Mouse (Mus musculus) ES-Bruce4 (cell line): ENCODE data around the gene Ift57. TPM values are rescaled to one million over a fixed set of nuclear protein-coding genes. Genes with fewer than 3 reads are reported as not detected.

Source experiments
- H3K27ac ChIP-seq: 2 replicates; pipeline ENCODE4 v1.5.1; 2012; ENCODE audit warnings: low read length, inconsistent platforms; ENCODE audit not compliant: insufficient read depth
- H3K27me3 ChIP-seq: 2 replicates; pipeline ENCODE4 v1.6.1; 2012; ENCODE audit warnings: mild to moderate bottlenecking, low read length, inconsistent platforms; ENCODE audit not compliant: control insufficient read depth, poor library complexity, insufficient read depth, severe bottlenecking
- H3K36me3 ChIP-seq: 2 replicates; pipeline ENCODE4 v1.6.1; 2012; ENCODE audit warnings: inconsistent platforms, mild to moderate bottlenecking, low read length, moderate library complexity; ENCODE audit not compliant: control insufficient read depth, poor library complexity, insufficient read depth, severe bottlenecking
- H3K4me1 ChIP-seq: one replicate; pipeline ENCODE4 v1.8.1; 2011; ENCODE audit warnings: low read length; ENCODE audit not compliant: control insufficient read depth, insufficient read depth
- H3K4me3 ChIP-seq: 2 replicates; pipeline ENCODE4 v1.5.1; 2011; ENCODE audit warnings: low read depth, mild to moderate bottlenecking, low read length
- H3K9ac ChIP-seq: 2 replicates; pipeline ENCODE4 v1.6.1; 2012; ENCODE audit warnings: low read depth, mild to moderate bottlenecking, inconsistent platforms; ENCODE audit not compliant: poor library complexity, severe bottlenecking
- H3K9me3 ChIP-seq: replicated peaks from 2 replicates; pipeline ENCODE4 v1.6.1; 2012; ENCODE audit warnings: mild to moderate bottlenecking, low read length, inconsistent platforms; ENCODE audit not compliant: control insufficient read depth, poor library complexity, insufficient read depth, severe bottlenecking
- CTCF ChIP-seq: IDR thresholded peaks from one replicate; pipeline ENCODE4 v1.8.1; 2011; ENCODE audit warnings: low read depth, low read length
- EP300 ChIP-seq: IDR thresholded peaks from 2 replicates; pipeline ENCODE4 v1.6.1; 2011; ENCODE audit warnings: low read depth, low read length; ENCODE audit not compliant: insufficient read depth
- POLR2A ChIP-seq: IDR thresholded peaks from one replicate; pipeline ENCODE4 v1.8.1; 2011; ENCODE audit warnings: low read length; ENCODE audit not compliant: insufficient read depth
- polyA plus RNA-seq: library from polyadenylated mRNA; stranded (reverse); fragments of >200 nt; gene quantifications from 2 replicates; pipeline ENCODE4 v1.2.4, GENCODE M21; 2011; ENCODE audit warnings: low read depth; ENCODE audit not compliant: missing spikeins, insufficient read depth, insufficient read length

Gene Ift57
- polyA plus RNA-seq, 1 experiment = 18.3 TPM

DNA sequence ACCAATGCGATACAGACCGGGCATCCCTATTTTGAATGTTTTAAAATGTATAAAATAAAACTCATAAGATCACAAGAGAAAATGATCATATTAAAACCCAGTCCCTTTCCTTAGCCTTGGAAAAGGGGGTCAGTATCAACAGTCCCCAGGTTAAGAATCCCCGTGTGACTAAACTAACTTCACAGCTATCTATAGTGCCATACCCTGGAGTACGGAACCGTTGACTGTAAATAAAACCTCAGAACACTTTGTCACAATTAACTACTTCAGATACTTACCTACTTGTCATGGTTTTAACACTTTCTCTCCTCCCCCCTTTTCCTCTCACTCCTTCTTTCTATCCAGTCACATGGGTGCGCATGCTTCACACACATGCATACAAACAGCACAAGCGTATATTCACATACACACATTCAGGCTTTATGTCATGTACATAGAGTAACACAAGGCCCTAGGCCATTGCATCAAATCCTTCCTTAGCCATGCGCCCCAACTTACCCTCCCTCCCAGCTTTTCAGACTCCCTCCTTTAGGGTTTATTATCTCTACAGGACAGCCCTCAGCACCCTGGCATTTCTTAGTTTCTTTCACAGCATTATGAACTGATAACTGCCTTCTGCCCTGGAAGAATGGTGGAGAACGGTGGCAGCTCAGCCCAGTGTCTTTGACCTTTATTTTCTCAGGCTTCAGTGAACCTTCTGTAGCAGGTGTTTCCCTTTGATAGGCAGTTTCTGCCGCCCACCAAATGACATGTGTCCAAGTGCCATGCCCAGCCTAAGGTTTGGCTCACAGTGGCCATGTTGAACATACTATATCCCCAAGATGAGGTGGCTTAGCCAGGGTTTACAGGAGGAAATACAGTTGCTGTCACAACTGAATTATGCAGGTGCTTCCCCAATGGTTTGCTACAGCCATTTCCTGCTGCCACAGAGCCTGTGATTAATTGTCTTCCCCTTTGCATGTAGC lies 100.8 kb downstream of the Ift57 start, which contains the start of gene Cd47:
TSS of gene Cd47 (plus strand) at position 937 of the 965 bp plus-strand sequence.
- Histone ChIP-seq H3K27ac (no peak within 1 kb of the TSS), H3K36me3 (no peaks in the 10 kb centered on the region), H3K4me3 (no peak within 1 kb of the TSS), H3K9ac (no peak within 1 kb of the TSS), H3K27me3 (no peaks in the 10 kb centered on the region), H3K4me1 (peaks cover 2% of the 10 kb centered on the region), H3K9me3 (no peaks in the 10 kb centered on the region)
- no peak for TF ChIP-seq CTCF
- TF ChIP-seq EP300 = no peak
- TF ChIP-seq POLR2A = no peak

DNA sequence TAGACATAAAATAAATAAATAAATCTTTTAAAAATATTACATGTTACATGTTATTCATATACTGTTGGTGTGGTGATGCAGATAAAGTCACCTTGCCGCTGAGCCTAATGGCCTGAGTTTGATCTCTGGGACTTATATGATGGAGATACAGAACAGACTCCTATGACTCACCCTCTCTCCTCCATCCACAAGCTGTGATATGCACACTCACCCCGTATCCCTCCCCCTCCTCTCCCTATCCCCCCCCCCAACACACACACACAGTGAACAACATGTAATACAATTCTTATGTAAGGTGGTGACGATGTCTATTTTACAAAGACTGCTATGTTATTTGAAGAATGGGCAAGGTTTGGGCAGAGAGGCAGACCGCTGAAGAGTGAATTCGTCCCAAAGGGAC lies 102.0 kb downstream of the Ift57 start:
- no peaks in the 10 kb centered on the region for H3K27me3 ChIP-seq
- H3K4me3 ChIP-seq = no peak overlapping the region
- no peaks in the 10 kb centered on the region for H3K36me3 ChIP-seq
- peaks cover 2% of the 10 kb centered on the region for H3K4me1 ChIP-seq
- H3K9me3 ChIP-seq = no peaks in the 10 kb centered on the region
- no peak overlapping the region for H3K27ac ChIP-seq
- H3K9ac ChIP-seq = no peak overlapping the region
- no peak for TF ChIP-seq CTCF
- no peak for TF ChIP-seq EP300
- TF ChIP-seq POLR2A = no peak

- H3K9ac ChIP-seq = no peak overlapping the region
- TF ChIP-seq POLR2A = no peak
- H3K4me1 ChIP-seq = peaks cover 2% of the 10 kb centered on the region
- H3K27me3 ChIP-seq = no peaks in the 10 kb centered on the region
- H3K27ac ChIP-seq = no peak overlapping the region
- no peak overlapping the region for H3K4me3 ChIP-seq
- H3K9me3 ChIP-seq = no peaks in the 10 kb centered on the region
- H3K36me3 ChIP-seq = no peaks in the 10 kb centered on the region
These were observed 102.4 kb downstream of the Ift57 start for GRCm38 (mm10) chr16:49801399-49801798.

DNA sequence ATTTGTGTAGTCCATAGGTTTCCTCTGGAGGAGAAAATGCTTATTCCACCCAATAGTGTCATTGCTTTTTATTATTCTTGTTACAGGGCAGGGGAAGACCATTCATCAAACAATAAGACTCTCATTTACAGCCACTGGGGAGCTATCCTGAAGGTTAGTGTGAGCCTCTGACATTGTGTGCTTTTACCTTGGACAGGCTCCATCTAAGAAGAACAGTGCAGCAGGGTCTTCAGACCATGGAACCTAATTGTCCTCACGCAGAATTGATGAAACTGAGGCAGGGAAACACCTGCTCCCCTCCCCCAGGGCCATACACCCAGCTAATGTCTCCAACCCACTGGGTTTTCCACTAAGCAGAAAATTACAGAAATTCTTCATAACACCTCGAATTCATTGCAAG lies 104.0 kb downstream of the Ift57 start:
- Histone ChIP-seq H3K4me3 (no peak overlapping the region), H3K27ac (no peak overlapping the region), H3K4me1 (peaks cover 2% of the 10 kb centered on the region), H3K27me3 (no peaks in the 10 kb centered on the region), H3K36me3 (no peaks in the 10 kb centered on the region), H3K9me3 (no peaks in the 10 kb centered on the region), H3K9ac (no peak overlapping the region)
- TF ChIP-seq POLR2A (no peak), CTCF (no peak), EP300 (no peak)

- H3K27ac ChIP-seq = peak overlapping the region; percentile 95
- H3K9ac ChIP-seq = no peak overlapping the region; the same call in 1 of the 2 replicates
- H3K4me3 ChIP-seq = peak overlapping the region; percentile 46
- no peaks in the 10 kb centered on the region for H3K9me3 ChIP-seq
- TF ChIP-seq CTCF (no peak), POLR2A (no peak), EP300 (peak; percentile 82)
- H3K27me3 ChIP-seq = no peaks in the 10 kb centered on the region
- H3K4me1 ChIP-seq = peaks cover 2% of the 10 kb centered on the region
- H3K36me3 ChIP-seq = no peaks in the 10 kb centered on the region
These were observed 105.0 kb downstream of the Ift57 start for GRCm38 (mm10) chr16:49803932-49804461.

DNA sequence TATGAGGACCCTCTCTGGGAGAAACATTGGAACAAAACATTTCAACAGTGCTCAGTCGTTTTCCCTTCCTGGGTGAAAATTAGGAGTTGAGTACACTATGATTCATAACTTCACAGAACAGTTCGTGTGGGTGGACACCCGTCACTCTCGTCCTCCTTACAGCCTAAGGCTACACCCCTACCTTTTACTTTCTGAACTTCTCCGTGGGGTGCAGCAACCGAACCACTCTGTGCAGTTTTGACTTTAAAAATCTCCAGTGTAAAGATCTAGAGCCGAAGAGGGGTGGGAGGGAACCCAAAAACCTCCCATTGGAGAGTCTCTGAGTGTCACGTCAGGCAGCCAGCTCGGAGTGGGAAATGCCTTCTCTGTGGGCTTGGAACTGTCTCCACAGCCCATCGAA lies 107.9 kb downstream of the Ift57 start:
- no peak for TF ChIP-seq CTCF
- TF ChIP-seq POLR2A = no peak
- no peak for TF ChIP-seq EP300
- Histone ChIP-seq H3K9ac (no peak overlapping the region), H3K27me3 (no peaks in the 10 kb centered on the region), H3K4me3 (no peak overlapping the region), H3K4me1 (peaks cover 2% of the 10 kb centered on the region), H3K27ac (no peak overlapping the region), H3K9me3 (no peaks in the 10 kb centered on the region), H3K36me3 (no peaks in the 10 kb centered on the region)
